Mouse (Mus musculus): Measurements from ENCODE around the gene Guca2a.

The Guca2a gene

GRCm38 (mm10) chr4:119637176-119637845 lies at the start of gene Guca2a:
TSS of gene Guca2a (plus strand) at chr4:119637704.
- no peak for TF ChIP-seq GATA4 (IDR thresholded peaks at IDR 0.05; ENCODE audit: insufficient replicate concordance, low read length)

DNA sequence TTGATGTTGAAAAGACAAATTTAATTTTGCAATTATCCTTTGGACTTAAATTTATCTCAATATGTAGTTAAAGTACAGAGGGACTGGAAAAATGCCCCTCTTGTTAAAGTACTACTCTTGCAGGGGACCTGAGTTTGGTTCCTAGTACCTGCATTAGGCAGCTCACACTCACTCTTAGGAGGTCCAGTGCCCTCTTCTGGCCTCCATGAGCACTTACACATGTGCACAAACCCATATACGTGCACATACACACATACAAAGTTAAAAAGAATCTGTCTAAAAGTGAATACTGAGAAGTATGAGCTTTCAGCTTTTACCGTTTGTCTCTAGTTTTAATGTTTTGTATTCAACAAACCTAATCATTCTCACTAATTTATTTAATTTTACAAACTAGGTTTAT lies 49.5 kb upstream of the Guca2a start:
- no peak for TF ChIP-seq GATA4 (IDR thresholded peaks at IDR 0.05; ENCODE audit: insufficient replicate concordance, low read length)

DNA sequence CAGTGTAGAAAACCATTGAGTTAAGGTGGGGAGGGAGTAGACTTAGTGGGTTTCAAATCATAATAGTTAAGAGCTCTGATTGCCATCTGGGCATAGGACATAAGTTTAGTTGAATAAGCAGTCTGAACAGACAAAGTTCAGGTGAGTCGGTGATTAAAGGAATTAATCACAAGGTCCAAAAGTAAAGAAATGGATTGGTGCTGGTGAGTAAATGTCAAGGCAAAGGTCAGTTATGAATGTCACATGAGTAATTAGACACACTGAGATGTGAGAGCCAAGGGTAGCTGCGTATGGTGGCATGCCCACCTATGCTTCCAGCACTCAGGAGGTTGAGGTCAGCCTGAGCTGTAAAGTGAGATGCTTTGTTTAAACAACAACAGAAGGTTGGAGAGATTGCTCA lies 48.1 kb upstream of the Guca2a start:
- TF ChIP-seq GATA4 (IDR thresholded peaks at IDR 0.05; ENCODE audit: insufficient replicate concordance, low read length), result no peak

GRCm38 (mm10) chr4:119590027-119590426 lies 47.5 kb upstream of the Guca2a start:
- TF ChIP-seq GATA4 (IDR thresholded peaks at IDR 0.05; ENCODE audit: insufficient replicate concordance, low read length), result no peak

DNA sequence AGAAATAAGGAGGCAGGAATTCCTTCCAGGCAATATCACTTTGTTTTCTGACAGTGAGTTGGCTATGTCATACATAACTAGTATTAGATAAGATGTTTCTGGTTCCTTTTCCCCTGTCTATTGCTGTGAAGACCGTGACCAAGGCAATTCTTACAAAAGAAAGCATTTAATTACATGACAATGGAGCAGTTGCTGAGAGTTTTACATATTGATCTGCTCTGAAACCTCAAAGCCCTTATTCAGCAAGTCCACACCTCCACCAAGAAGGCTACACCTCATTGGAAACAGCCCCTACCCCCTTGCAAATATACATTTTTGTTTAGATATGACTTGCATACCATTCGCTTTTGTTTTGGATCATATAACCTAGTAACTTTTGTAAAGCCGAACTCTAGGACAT lies 45.0 kb upstream of the Guca2a start:
- TF ChIP-seq GATA4 (IDR thresholded peaks at IDR 0.05; ENCODE audit: insufficient replicate concordance, low read length), result no peak

DNA sequence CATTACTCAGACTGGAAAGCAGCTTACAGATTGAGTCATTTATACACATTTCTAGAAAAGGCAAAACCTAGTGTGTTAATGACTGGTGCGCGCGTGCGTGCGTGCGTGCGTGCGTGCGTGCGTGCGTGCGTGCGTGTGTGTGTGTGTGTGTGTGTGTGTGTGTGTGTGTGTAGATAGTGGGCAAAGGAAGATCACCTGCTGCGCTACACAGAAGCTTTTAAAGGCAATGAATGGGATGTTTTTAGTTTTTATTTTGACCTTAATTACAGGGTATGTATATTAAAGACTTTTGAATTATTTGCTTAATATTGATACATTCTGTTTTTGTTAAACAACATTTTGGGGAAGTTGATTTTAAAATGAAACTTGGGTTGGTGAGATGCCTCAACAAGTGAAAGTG lies 43.2 kb upstream of the Guca2a start:
- TF ChIP-seq GATA4 (IDR thresholded peaks at IDR 0.05; ENCODE audit: insufficient replicate concordance, low read length), result no peak

GRCm38 (mm10) chr4:119599605-119600004 lies 37.9 kb upstream of the Guca2a start:
- no peak for TF ChIP-seq GATA4 (IDR thresholded peaks at IDR 0.05; ENCODE audit: insufficient replicate concordance, low read length)

- TF ChIP-seq GATA4 (IDR thresholded peaks at IDR 0.05; ENCODE audit: insufficient replicate concordance, low read length), result no peak
Measured at GRCm38 (mm10) chr4:119609488-119609887, 28.0 kb upstream of the Guca2a start.

DNA sequence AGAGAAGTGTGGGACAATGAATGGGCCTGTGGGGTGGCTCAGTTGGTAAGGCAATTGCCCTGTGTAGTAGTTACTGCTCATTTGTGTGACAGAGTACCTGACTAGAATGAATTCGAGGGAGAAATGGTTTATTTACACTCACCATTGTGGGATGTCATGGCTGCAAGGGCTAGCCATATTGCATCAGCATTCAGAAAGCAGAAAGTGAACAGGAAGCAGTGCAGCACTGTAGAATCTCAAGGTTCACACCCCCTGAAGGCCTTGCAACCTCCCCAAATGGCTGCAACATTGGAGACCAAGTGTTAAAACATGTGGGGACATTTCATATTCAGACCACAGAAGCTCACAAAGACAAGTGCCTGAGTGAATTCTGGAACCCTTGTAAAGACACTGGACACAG lies 23.4 kb upstream of the Guca2a start:
- TF ChIP-seq GATA4 (IDR thresholded peaks at IDR 0.05; ENCODE audit: insufficient replicate concordance, low read length), result no peak

DNA sequence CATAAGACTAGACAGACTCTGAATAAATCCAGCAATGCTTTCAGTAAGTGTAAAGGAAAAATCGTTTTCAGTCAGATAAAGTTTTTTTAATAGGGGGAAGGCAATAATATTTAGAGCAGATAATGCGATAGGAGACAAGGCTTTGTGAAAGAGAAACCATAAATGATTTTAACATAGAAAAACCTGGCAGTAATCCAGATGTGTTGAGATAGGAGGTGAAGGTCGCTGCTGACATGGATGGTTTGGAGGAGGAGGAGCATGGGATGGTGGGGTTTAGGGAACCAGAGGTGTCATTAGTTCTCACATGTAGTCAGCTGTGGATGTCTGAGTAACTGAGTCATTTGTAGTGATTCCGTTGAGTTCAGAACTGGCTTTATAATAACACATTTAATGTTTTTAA lies 22.8 kb upstream of the Guca2a start:
- TF ChIP-seq GATA4 (IDR thresholded peaks at IDR 0.05; ENCODE audit: insufficient replicate concordance, low read length), result no peak

DNA sequence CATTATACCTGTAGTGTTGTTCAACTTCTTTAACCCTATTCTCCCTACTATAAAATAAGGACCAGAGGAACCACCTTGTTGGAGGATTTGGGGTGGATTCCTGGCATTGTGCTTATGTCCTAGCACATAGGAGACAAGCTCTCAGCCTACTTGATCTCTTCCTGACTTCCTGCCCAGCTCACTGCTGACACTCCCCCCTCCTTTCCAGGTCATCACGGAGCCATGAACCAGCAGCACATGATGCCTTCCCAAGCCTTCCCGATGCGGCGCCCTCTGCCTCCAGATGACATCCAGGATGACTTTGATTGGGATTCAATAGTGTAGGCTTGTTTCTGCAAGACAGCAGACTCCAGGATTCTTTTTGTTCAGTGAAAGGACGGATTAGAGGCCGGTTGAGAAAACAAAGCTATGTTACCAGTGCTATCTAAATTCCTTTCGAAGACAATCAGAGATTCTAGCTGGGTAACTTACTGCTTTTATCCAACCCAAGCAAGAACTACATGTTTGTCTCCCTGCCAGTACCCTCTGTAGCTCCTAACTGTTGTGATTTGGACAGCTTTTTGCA lies 11.3 kb upstream of the Guca2a start:
- TF ChIP-seq GATA4 (IDR thresholded peaks at IDR 0.05; ENCODE audit: insufficient replicate concordance, low read length), result no peak

DNA sequence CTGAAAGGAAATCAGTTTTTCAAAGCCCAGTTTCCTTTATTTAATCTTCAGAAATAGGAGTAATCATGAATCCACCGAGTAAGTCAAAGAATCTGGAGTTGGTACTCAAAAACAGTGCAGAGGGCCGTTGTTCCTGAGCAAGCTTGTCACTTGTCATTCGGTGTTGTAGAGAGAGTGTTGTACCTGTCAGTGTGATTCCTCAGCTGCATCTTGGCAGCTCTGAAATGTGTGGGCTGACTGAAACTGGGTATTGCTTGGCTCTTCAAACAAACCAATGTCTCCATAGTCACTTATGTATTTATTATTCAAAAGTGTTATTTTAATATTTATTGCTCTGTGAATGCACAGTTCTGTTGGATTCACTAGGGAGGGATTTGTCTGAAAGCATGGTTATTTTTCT lies 10.6 kb upstream of the Guca2a start:
- TF ChIP-seq GATA4 (IDR thresholded peaks at IDR 0.05; ENCODE audit: insufficient replicate concordance, low read length), result no peak

DNA sequence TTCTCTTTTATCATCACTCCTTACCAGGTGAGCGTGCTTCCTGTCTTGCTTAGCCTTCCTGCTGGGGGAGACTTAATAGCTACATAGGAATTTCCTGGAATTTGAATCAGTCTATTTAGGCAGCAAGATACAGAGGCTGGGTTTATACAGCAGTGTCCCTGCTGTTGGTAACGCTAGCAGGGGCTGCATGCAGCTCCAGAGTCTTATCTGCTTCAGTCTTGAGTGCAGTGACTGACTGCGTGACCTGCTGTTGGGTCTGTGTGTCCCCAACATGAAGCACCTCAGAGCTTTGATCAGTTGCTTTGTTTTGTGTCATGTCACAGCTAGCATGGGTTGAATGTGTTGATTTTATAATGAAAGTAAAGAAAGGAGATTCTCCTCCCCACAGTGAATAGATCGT lies 10.2 kb upstream of the Guca2a start:
- no peak for TF ChIP-seq GATA4 (IDR thresholded peaks at IDR 0.05; ENCODE audit: insufficient replicate concordance, low read length)

DNA sequence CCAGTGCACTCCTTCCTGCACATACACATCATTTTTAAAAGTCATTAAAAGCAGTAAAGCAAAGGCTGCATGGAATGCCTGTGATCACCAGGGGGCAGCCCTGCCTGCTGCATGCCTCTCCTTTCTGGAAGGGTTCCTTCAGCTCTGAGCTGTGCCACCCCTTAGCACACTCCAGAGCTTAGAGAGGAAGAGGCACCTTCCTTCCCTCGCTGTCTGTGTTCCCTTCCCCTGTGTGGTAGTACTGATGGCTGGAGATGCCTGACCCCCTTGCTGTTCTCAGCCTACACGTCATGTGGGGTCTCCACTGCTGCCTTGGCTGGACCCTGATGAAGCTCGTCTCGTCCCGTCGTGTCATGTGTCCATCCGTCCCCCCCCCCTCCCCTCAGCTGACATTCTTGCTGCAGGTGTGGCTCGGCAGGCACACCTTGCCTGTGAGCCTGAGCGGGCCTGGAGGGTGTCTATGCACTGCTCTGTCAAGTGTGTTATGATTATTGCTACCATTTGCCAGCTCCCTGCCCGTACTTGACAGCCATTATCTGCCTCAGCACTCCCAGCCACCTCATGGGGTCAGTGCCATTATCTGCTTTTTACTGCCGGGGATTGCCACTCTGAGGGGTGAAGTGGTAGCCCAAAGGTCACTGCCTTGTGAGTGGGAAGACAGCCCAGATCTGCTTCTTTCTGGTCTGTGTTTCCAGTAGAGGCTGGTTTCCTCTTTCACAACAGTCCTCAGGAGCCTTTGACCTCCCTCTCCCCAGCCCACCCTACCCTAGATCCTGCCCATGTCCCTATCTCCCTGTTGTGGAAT lies 6.2 kb upstream of the Guca2a start:
- TF ChIP-seq GATA4 (IDR thresholded peaks at IDR 0.05; ENCODE audit: insufficient replicate concordance, low read length), result peak; percentile 52; the same call in 1 of the 2 replicates

GRCm38 (mm10) chr4:119632721-119633120 lies 4.8 kb upstream of the Guca2a start:
- no peak for TF ChIP-seq GATA4 (IDR thresholded peaks at IDR 0.05; ENCODE audit: insufficient replicate concordance, low read length)

- TF ChIP-seq GATA4 (IDR thresholded peaks at IDR 0.05; ENCODE audit: insufficient replicate concordance, low read length), result no peak
Measured at GRCm38 (mm10) chr4:119633342-119633741, 4.2 kb upstream of the Guca2a start.

Data from liver, adult (tissue).